Mouse (Mus musculus): ENCODE measurements around the gene Ftl1. TPM values are rescaled to one million over a fixed set of nuclear protein-coding genes. Genes with fewer than 3 reads are reported as not detected.

Ftl1 gene
- polyA plus RNA-seq, 1 experiment, result 2,336 TPM

DNA sequence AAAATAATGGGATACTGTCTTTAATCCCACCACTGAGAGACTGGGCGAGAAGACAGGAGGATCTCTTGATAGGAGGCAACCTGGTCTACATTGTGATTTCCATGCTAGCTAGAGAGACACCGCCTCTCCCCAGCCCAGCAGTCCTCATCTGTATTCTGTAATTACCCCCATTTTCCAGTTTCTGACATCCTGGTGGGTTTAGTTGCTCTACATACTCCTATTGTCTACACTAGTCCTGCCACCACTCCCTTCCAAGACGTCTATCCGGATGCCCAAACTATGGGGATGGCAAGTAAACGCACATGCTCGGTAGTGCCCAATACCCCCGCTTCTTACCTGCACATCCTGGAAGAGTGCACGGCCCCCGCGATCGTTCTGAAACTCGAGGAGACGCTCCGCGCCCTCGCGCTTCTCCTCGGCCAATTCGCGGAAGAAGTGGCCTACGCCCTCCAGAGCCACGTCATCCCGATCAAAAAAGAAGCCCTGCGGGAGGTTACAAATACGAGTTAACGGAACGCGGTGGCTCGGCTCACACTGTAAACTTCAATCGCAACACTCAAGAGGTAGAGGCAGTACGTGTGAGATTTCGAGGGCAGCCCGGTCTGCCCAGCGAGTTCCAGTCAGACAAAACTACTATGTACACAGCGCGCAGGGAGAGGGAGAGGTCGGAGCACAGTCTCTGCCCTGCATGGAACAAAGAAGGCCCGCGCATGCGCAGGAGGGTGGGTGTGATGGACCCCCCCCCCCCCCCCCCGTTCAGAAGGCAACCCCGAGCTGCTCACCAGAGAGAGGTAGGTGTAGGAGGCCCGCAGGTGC is 728 bp downstream of the Ftl1 start:
- 1% methylated on average over 43 of the region's 43 CpGs for WGBS
- Histone ChIP-seq H3K36me3 (ENCODE audit: control insufficient read depth, insufficient read depth, low read length) (peaks cover 25% of the 10 kb centered on the region), H3K4me1 (ENCODE audit: control insufficient read depth, insufficient read depth, insufficient read length, low read length) (peaks cover 22% of the 10 kb centered on the region), H3K4me3 (ENCODE audit: low read depth, low read length) (peak overlapping the region; percentile 75), H3K27me3 (ENCODE audit: control insufficient read depth, insufficient read depth, low read length) (no peaks in the 10 kb centered on the region), H3K27ac (ENCODE audit: insufficient read depth, low read depth, low read length) (peak overlapping the region; percentile 57)
- TF ChIP-seq CTCF (IDR thresholded peaks at IDR 0.05; ENCODE audit: extremely low read depth, insufficient read length, insufficient replicate concordance, low read depth, low read length) (no peak), POLR2A (IDR thresholded peaks at IDR 0.05; ENCODE audit: low read depth, low read length) (no peak)

DNA sequence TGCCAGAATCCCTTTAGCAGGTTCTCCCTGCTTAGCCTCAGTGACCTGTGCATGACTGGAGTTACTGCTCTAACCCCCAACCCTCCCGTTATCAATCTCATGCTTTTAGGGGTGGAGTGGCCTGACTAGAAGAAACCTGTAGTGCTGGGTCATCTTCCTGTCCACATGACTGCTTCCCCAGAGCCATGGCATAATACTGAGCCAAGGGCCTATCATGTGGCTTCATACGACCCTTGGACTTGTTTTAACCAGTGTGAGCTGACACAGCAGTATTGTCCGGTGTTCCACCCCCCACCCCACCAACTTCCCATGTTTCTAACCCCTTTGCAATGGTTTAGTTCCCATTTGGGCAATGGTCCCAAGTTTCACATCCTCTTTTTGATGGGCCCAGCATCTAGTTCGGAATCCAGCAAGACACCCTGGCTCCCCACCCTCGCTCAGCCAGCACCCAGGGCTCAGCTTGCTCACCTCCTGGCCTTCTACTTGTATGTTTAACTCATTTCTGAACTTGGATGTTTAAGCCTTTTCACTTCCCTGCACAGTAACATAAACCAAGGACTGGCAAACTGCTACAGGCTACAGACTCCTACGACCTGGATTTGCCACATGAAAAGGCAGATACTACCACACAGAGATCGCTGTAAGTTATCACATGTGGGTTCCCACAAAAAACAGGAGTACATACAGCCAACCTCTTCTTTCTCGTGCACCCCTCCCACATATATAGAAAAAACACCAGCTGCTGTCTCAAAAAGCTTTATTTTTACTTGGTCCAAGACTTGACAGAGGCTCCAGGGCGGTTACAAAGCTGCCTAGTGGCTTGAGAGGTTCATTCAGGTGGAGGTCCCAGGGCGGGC is 2.3 kb downstream of the Ftl1 start:
- peaks cover 22% of the 10 kb centered on the region for H3K4me1 ChIP-seq (ENCODE audit: control insufficient read depth, insufficient read depth, insufficient read length, low read length)
- H3K4me3 ChIP-seq (ENCODE audit: low read depth, low read length), result peak overlapping the region; percentile 75
- WGBS, result 46% methylated on average over 10 of the region's 10 CpGs
- H3K27ac ChIP-seq (ENCODE audit: insufficient read depth, low read depth, low read length), result 0 out of 2 replicates have a peak overlapping the region, but pooled peaks have one; percentile 14
- H3K36me3 ChIP-seq (ENCODE audit: control insufficient read depth, insufficient read depth, low read length), result peaks cover 21% of the 10 kb centered on the region
- TF ChIP-seq POLR2A (IDR thresholded peaks at IDR 0.05; ENCODE audit: low read depth, low read length), result no peak
- no peak for TF ChIP-seq CTCF (IDR thresholded peaks at IDR 0.05; ENCODE audit: extremely low read depth, insufficient read length, insufficient replicate concordance, low read depth, low read length)
- H3K27me3 ChIP-seq (ENCODE audit: control insufficient read depth, insufficient read depth, low read length), result no peaks in the 10 kb centered on the region

DNA sequence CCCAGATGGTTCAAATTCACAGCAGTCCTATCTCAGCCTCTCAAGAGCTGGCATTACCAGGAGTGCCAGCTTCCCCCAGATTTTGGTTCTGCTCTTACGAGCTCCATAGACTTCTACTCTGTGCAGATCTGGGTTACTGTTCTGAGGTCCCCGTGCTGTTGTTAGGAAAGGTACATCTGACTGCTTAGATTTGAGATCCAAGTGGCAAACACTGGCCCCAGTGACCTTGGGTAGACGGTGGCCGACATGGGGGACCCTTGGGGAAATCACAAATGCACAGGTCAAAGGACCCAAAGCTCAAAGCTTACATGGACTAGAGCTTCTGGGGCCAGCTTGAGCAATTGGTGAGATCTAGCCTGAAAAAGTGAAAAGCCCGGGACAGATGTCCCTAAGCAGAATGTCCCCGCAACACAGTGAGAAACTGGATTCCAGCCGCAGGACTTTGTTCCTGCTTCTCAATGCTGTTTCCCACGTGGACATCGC is 2.9 kb downstream of the Ftl1 start:
- Histone ChIP-seq H3K27me3 (ENCODE audit: control insufficient read depth, insufficient read depth, low read length) (no peaks in the 10 kb centered on the region), H3K27ac (ENCODE audit: insufficient read depth, low read depth, low read length) (0 out of 2 replicates have a peak overlapping the region, but pooled peaks have one; percentile 3), H3K4me1 (ENCODE audit: control insufficient read depth, insufficient read depth, insufficient read length, low read length) (peaks cover 20% of the 10 kb centered on the region), H3K36me3 (ENCODE audit: control insufficient read depth, insufficient read depth, low read length) (peaks cover 21% of the 10 kb centered on the region), H3K4me3 (ENCODE audit: low read depth, low read length) (no peak overlapping the region)
- 43% methylated on average over 9 of the region's 9 CpGs for whole genome bisulfite sequencing
- TF ChIP-seq POLR2A (IDR thresholded peaks at IDR 0.05; ENCODE audit: low read depth, low read length) (no peak), CTCF (IDR thresholded peaks at IDR 0.05; ENCODE audit: extremely low read depth, insufficient read length, insufficient replicate concordance, low read depth, low read length) (no peak)

DNA sequence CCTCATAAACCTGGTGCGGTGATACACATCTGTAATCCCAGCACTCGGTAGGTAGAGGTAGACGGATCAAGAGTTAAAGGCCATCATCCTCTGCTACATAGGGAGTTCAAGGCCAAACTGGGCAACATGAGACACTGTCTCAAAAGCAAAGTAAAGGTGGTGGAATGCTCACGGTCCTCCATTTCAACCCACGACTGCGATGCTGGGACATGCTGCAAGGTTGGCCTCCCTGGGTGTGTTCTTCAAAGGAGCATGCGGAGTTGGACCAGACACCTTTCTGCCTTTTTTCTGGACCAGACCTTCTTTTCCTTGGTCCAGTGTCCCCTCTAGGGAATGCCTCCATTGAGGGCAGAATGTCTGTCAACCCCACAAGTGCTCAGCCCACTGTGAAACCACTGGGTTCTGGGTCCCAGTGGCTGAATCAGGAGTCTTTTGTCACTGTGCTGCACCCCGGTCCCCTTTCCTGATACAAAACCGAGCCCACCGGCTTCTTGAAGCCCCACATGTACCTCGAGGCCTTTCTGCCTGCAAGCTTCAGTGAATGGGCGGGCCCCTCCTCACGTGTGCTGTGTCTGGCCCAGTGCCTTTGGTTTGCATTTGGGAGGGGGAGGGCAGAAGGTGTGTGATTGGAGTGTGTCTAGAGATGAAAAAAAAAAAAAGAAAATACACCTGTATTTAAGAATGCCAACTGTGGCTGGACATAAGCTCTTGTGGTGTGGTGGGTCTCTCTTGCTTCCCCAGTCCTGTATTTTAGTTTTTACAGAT is 3.6 kb downstream of the Ftl1 start:
- peaks cover 18% of the 10 kb centered on the region for H3K4me1 ChIP-seq (ENCODE audit: control insufficient read depth, insufficient read depth, insufficient read length, low read length)
- H3K27me3 ChIP-seq (ENCODE audit: control insufficient read depth, insufficient read depth, low read length), result no peaks in the 10 kb centered on the region
- H3K4me3 ChIP-seq (ENCODE audit: low read depth, low read length), result no peak overlapping the region
- WGBS, result 83% methylated on average over 13 of the region's 13 CpGs
- peaks cover 21% of the 10 kb centered on the region for H3K36me3 ChIP-seq (ENCODE audit: control insufficient read depth, insufficient read depth, low read length)
- no peak overlapping the region for H3K27ac ChIP-seq (ENCODE audit: insufficient read depth, low read depth, low read length)
- no peak for TF ChIP-seq CTCF (IDR thresholded peaks at IDR 0.05; ENCODE audit: extremely low read depth, insufficient read length, insufficient replicate concordance, low read depth, low read length)
- no peak for TF ChIP-seq POLR2A (IDR thresholded peaks at IDR 0.05; ENCODE audit: low read depth, low read length)

DNA sequence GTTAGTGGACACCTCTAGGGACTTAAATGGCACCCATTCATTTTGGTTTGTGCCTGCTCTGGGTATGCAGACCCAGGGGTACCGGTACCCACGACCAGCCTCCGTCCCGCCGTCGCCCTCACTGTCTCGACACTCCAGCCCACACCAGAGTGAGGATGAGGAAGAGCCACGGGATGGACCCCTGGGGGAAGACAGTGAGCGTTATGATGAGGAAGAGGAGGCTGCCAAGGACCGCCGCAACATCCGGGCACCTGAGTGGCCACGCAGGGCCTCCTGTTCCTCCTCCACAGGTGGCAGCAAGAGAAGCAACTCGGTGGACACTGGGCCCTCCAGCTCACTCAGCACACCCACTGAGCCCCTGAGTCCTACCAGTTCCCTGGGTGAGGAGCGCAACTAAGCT is 4.7 kb downstream of the Ftl1 start:
- no peaks in the 10 kb centered on the region for H3K27me3 ChIP-seq (ENCODE audit: control insufficient read depth, insufficient read depth, low read length)
- 94% methylated on average over 15 of the region's 15 CpGs for WGBS
- peaks cover 7% of the 10 kb centered on the region for H3K4me1 ChIP-seq (ENCODE audit: control insufficient read depth, insufficient read depth, insufficient read length, low read length)
- peaks cover 21% of the 10 kb centered on the region for H3K36me3 ChIP-seq (ENCODE audit: control insufficient read depth, insufficient read depth, low read length)
- H3K4me3 ChIP-seq (ENCODE audit: low read depth, low read length), result no peak overlapping the region
- TF ChIP-seq POLR2A (IDR thresholded peaks at IDR 0.05; ENCODE audit: low read depth, low read length) (no peak), CTCF (IDR thresholded peaks at IDR 0.05; ENCODE audit: extremely low read depth, insufficient read length, insufficient replicate concordance, low read depth, low read length) (no peak)
- no peak overlapping the region for H3K27ac ChIP-seq (ENCODE audit: insufficient read depth, low read depth, low read length)

DNA sequence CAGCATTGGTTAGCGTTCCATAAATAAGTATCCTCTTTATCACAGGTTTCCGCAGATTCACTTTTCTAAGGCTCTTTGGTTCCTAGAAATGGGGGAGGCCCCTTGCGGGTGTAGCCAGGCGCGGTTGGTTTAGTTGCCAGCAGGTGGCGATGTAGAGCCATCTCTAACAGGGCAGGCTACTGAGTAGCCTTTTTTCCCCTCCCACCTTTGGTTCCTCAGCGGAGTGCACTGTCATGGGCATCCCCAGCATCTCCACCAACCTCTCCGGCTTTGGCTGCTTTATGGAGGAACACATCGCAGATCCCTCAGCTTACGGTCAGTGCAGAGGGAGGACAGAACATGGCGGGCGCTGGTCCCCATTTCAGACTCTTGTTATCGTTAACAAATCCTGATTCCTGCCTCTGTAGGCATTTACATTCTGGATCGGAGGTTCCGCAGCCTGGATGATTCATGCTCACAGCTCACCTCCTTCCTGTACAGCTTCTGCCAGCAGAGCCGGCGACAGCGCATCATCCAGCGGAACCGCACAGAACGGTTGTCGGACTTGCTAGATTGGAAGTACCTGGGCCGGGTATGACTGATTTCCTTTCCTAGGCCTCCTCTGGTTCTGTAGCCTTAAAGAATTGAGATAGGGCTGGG is 8.2 kb downstream of the Ftl1 start:
- H3K27me3 ChIP-seq (ENCODE audit: control insufficient read depth, insufficient read depth, low read length), result no peaks in the 10 kb centered on the region
- no peaks in the 10 kb centered on the region; the same call in 1 of the 2 replicates for H3K4me1 ChIP-seq (ENCODE audit: control insufficient read depth, insufficient read depth, insufficient read length, low read length)
- no peak overlapping the region for H3K27ac ChIP-seq (ENCODE audit: insufficient read depth, low read depth, low read length)
- no peak overlapping the region for H3K4me3 ChIP-seq (ENCODE audit: low read depth, low read length)
- peaks cover 1% of the 10 kb centered on the region; the same call in 1 of the 2 replicates for H3K36me3 ChIP-seq (ENCODE audit: control insufficient read depth, insufficient read depth, low read length)
- 61% methylated on average over 23 of the region's 23 CpGs for WGBS
- TF ChIP-seq CTCF (IDR thresholded peaks at IDR 0.05; ENCODE audit: extremely low read depth, insufficient read length, insufficient replicate concordance, low read depth, low read length), result peak; percentile 92; the same call in 1 of the 2 replicates
- no peak for TF ChIP-seq POLR2A (IDR thresholded peaks at IDR 0.05; ENCODE audit: low read depth, low read length)

Measured in small intestine, adult 2 months (tissue).